Mouse (Mus musculus): ENCODE measurements around the gene Prkcb.

DNA sequence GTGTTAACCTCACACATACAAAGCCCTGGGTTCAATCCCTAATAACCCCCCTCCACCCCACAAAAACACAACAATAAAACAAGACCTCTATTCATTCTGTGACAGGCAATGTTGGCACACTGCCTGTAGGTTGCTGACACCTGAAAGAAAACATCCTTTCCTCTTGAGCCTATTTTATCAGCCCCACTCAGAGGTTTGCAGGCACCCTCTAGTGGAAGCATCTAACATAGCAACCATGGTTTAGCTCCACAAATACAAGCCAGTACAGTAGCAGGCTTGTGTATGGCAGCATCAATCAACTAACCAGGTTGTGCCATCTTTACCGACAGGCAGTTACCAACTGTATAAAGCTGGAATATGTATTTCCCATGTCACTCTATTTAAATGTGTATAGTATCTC is 46.3 kb upstream of the Prkcb start:
- TF ChIP-seq POLR2A (IDR thresholded peaks at IDR 0.05; ENCODE audit: extremely low read depth, insufficient read depth, low read length) (no peak), CTCF (IDR thresholded peaks at IDR 0.05; ENCODE audit: extremely low read depth, insufficient read depth, low read length) (peak; percentile 73)

Data from cortical plate, adult 2 months (tissue).